Mouse (Mus musculus) cortical plate, adult 2 months (tissue): Measurements from ENCODE around the gene Crk.

Source experiments
- CTCF ChIP-seq: fragments of 200-500 bp; IDR thresholded peaks from 2 replicates; pipeline ENCODE4 v1.5.1; 2011; ENCODE audit warnings: mild to moderate bottlenecking, control low read depth, low read length; ENCODE audit not compliant: insufficient read depth; ENCODE audit errors: extremely low read depth
- POLR2A ChIP-seq: fragments of 200-500 bp; IDR thresholded peaks from 2 replicates; pipeline ENCODE4 v1.6.1; 2011; ENCODE audit warnings: mild to moderate bottlenecking, low read length, control low read depth; ENCODE audit not compliant: insufficient read depth; ENCODE audit errors: extremely low read depth

GRCm38 (mm10) chr11:75668621-75669020, 10.4 kb upstream of the Crk start:
- TF ChIP-seq POLR2A = no peak
- TF ChIP-seq CTCF = no peak
